Mouse (Mus musculus) limb, embryonic 11.5 days (tissue): ENCODE data around the gene Fgb. TPM values are rescaled to one million over a fixed set of nuclear protein-coding genes. Genes with fewer than 3 reads are reported as not detected.

ENCODE experiments used
- ATAC-seq: fragments of 200-750 bp; cut with Nextera tagmentation; 2 replicates; pipeline ENCODE4 v1.8.0; 2017; ENCODE audit warnings: low read depth; ENCODE audit not compliant: insufficient number of reproducible peaks, low FRiP score, low TSS enrichment
- DNase-seq: peaks from one replicate; pipeline ENCODE4 v3.0.0-alpha.2; 2015; ENCODE audit warnings: low spot score
- H3K27ac ChIP-seq: fragments of 300-500 bp; sonication (generic); replicated peaks from 2 replicates; pipeline ENCODE4 v1.5.1; 2014; ENCODE audit warnings: low read depth, mild to moderate bottlenecking, low read length
- H3K27me3 ChIP-seq: fragments of 300-500 bp; sonication (generic); 2 replicates; pipeline ENCODE4 v1.6.1; 2014; ENCODE audit warnings: mild to moderate bottlenecking, low read length, mixed read lengths; ENCODE audit not compliant: control insufficient read depth, insufficient read depth
- H3K36me3 ChIP-seq: fragments of 300-500 bp; sonication (generic); 2 replicates; pipeline ENCODE4 v1.6.1; 2014; ENCODE audit warnings: mild to moderate bottlenecking, low read length, moderate library complexity, mixed read lengths; ENCODE audit not compliant: control insufficient read depth, insufficient read depth
- H3K4me1 ChIP-seq: fragments of 300-500 bp; sonication (generic); 2 replicates; pipeline ENCODE4 v1.6.1; 2014; ENCODE audit warnings: low read length, mixed read lengths; ENCODE audit not compliant: control insufficient read depth, insufficient read depth
- H3K4me2 ChIP-seq: fragments of 300-500 bp; sonication (generic); 2 replicates; pipeline ENCODE4 v1.6.1; 2014; ENCODE audit warnings: low read depth, mild to moderate bottlenecking, moderate library complexity; ENCODE audit not compliant: severe bottlenecking
- H3K4me3 ChIP-seq: fragments of 300-500 bp; sonication (generic); 2 replicates; pipeline ENCODE4 v1.5.1; 2014; ENCODE audit warnings: low read depth, low read length
- H3K9ac ChIP-seq: fragments of 300-500 bp; sonication (generic); 2 replicates; pipeline ENCODE4 v1.6.1; 2014; ENCODE audit warnings: mild to moderate bottlenecking, low read length
- H3K9me3 ChIP-seq: fragments of 300-500 bp; sonication (generic); 2 replicates; pipeline ENCODE4 v1.6.1; 2016; ENCODE audit warnings: low read length; ENCODE audit not compliant: control insufficient read depth
- WGBS: fragments of 180-500 bp; shearing (Covaris S2); extraction: QIAGEN DNeasy Blood & Tissue Kit; methylation state at CpG from one replicate; pipeline ENCODE4 v1.1.7; 2014; 5-methylcytosine and 5-hydroxymethylcytosine counted together
- polyA plus RNA-seq: library from polyadenylated mRNA; unstranded; fragments of >200 nt; fragmentation: Nextera tagmentation; extraction: Ambion mirVana; gene quantifications from 2 replicates; pipeline ENCODE4 v1.2.1, GENCODE M21; 2014

The Fgb gene
- polyA plus RNA-seq, 1 experiment from 2014 or later, result 0.20 TPM

- Histone ChIP-seq H3K4me3 (no peak overlapping the region), H3K4me2 (no peak overlapping the region), H3K27me3 (no peaks in the 10 kb centered on the region), H3K4me1 (no peaks in the 10 kb centered on the region), H3K9ac (no peak overlapping the region), H3K9me3 (no peaks in the 10 kb centered on the region), H3K36me3 (no peaks in the 10 kb centered on the region), H3K27ac (no peak overlapping the region)
- no peak for ATAC-seq
- 93% methylated on average over 5 of the region's 5 CpGs for WGBS
- DNase-seq, result no peak
Observed at GRCm38 (mm10) chr3:83042451-83042850, 7.2 kb downstream of the Fgb start.

- no peaks in the 10 kb centered on the region for H3K36me3 ChIP-seq
- H3K9me3 ChIP-seq, result no peaks in the 10 kb centered on the region
- 74% methylated on average over 4 of the region's 4 CpGs for WGBS
Observed at GRCm38 (mm10) chr3:83039666-83040065, 10.0 kb downstream of the Fgb start.

GRCm38 (mm10) chr3:83038865-83039264 is 10.8 kb downstream of the Fgb start:
- 85% methylated on average over 2 of the region's 2 CpGs for WGBS
- H3K27ac ChIP-seq, result no peak overlapping the region
- no peaks in the 10 kb centered on the region for H3K4me1 ChIP-seq
- H3K4me3 ChIP-seq, result no peak overlapping the region
- no peak overlapping the region for H3K9ac ChIP-seq
- H3K9me3 ChIP-seq, result no peaks in the 10 kb centered on the region
- H3K36me3 ChIP-seq, result no peaks in the 10 kb centered on the region
- ATAC-seq, result no peak
- DNase-seq, result no peak
- H3K27me3 ChIP-seq, result no peaks in the 10 kb centered on the region
- no peak overlapping the region for H3K4me2 ChIP-seq

More at GRCm38 (mm10) chr3:83039666-83040065, 10.0 kb downstream of the Fgb start:
- ATAC-seq, result no peak
- Histone ChIP-seq H3K27ac (no peak overlapping the region), H3K4me2 (no peak overlapping the region), H3K4me3 (no peak overlapping the region), H3K4me1 (no peaks in the 10 kb centered on the region), H3K27me3 (no peaks in the 10 kb centered on the region), H3K9ac (no peak overlapping the region)
- DNase-seq, result no peak

DNA sequence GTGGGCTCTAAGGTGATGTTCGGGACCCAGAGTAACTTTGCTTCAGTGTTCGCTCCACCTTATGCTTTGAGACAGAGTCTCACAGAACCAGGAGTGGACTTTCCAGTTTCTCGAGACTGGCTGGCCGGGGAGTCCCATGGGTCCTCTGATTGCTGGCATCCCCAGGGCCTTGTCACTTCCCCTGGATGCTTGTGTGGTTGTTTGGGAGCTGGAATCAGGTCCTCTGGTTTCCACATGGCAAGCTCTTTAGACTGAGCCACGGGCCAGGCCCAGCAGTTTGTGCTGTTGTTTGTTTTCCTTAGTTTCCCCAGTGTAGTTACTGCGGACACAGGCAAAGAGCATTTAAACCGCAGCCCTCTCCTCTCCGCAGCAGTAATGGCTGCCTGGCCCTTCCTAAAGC is 15.9 kb downstream of the Fgb start:
- no peaks in the 10 kb centered on the region for H3K36me3 ChIP-seq
- no peak overlapping the region for H3K4me2 ChIP-seq
- WGBS, result 79% methylated on average over 8 of the region's 8 CpGs
- no peak overlapping the region for H3K9ac ChIP-seq
- no peaks in the 10 kb centered on the region for H3K27me3 ChIP-seq
- H3K4me1 ChIP-seq, result no peaks in the 10 kb centered on the region
- ATAC-seq, result no peak
- H3K9me3 ChIP-seq, result no peaks in the 10 kb centered on the region
- no peak overlapping the region for H3K4me3 ChIP-seq
- H3K27ac ChIP-seq, result no peak overlapping the region
- no peak for DNase-seq

DNA sequence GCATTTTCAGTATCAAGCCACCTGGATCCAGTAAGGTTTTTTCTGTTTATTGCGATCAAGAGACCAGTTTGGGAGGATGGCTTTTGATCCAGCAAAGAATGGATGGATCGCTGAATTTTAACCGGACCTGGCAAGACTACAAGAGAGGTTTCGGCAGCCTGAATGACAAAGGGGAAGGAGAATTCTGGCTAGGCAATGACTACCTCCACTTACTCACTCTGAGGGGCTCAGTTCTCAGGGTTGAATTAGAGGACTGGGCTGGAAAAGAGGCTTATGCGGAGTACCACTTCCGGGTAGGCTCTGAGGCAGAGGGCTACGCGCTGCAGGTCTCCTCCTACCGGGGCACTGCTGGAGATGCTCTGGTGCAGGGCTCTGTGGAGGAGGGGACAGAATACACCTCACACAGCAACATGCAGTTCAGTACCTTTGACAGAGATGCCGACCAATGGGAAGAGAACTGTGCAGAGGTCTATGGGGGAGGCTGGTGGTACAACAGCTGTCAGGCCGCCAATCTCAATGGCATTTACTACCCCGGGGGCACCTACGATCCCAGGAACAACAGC is 16.8 kb downstream of the Fgb start:
- Histone ChIP-seq H3K4me1 (no peaks in the 10 kb centered on the region), H3K36me3 (no peaks in the 10 kb centered on the region), H3K27me3 (no peaks in the 10 kb centered on the region), H3K9me3 (no peaks in the 10 kb centered on the region), H3K27ac (no peak overlapping the region), H3K4me3 (no peak overlapping the region), H3K4me2 (no peak overlapping the region), H3K9ac (no peak overlapping the region)
- WGBS, result 48% methylated on average over 13 of the region's 13 CpGs
- DNase-seq (no peak), ATAC-seq (no peak)

- Histone ChIP-seq H3K36me3 (no peaks in the 10 kb centered on the region), H3K4me3 (no peak overlapping the region), H3K9ac (no peak overlapping the region), H3K27ac (no peak overlapping the region), H3K4me2 (no peak overlapping the region), H3K9me3 (no peaks in the 10 kb centered on the region), H3K4me1 (no peaks in the 10 kb centered on the region), H3K27me3 (no peaks in the 10 kb centered on the region)
- ATAC-seq (no peak), DNase-seq (no peak)
- WGBS, result 93% methylated on average over 4 of the region's 4 CpGs
Observed at GRCm38 (mm10) chr3:83030331-83030730, 19.3 kb downstream of the Fgb start.

- no peaks in the 10 kb centered on the region for H3K4me1 ChIP-seq
- no peak overlapping the region for H3K4me2 ChIP-seq
- ATAC-seq (no peak), DNase-seq (no peak)
- no peaks in the 10 kb centered on the region for H3K27me3 ChIP-seq
- no peak overlapping the region for H3K4me3 ChIP-seq
- H3K27ac ChIP-seq, result no peak overlapping the region
- 92% methylated on average over 9 of the region's 9 CpGs for WGBS
- H3K9me3 ChIP-seq, result no peaks in the 10 kb centered on the region
- H3K36me3 ChIP-seq, result no peaks in the 10 kb centered on the region
- H3K9ac ChIP-seq, result no peak overlapping the region
Observed at GRCm38 (mm10) chr3:83027546-83028251, 22.0 kb downstream of the Fgb start.

- Histone ChIP-seq H3K9me3 (no peaks in the 10 kb centered on the region), H3K4me3 (no peak within 1 kb of the TSS), H3K4me2 (no peak within 1 kb of the TSS), H3K4me1 (no peaks in the 10 kb centered on the region), H3K27ac (no peak within 1 kb of the TSS), H3K27me3 (no peaks in the 10 kb centered on the region), H3K36me3 (no peaks in the 10 kb centered on the region), H3K9ac (no peak within 1 kb of the TSS)
- 83% methylated on average over 9 of the region's 9 CpGs for WGBS
- ATAC-seq (no peak), DNase-seq (no peak)
Observed at GRCm38 (mm10) chr3:83025475-83026301, 24.0 kb downstream of the Fgb start, which contains the start of gene Fga. Gene Fga, plus strand, starts transcription at chr3:83026076.
